Mouse (Mus musculus): ENCODE measurements at regions not wholly inside any gene's neighbourhood (a gene's known extent, or its start where the extent isn't known, plus 50 kb on each side); places are given as distances from the start of the nearest gene placed in this dataset.

GRCm38 (mm10) chr1:183803826-183804225 is 209.3 kb upstream of the Dusp10 start:
- TF ChIP-seq CTCF (IDR thresholded peaks at IDR 0.05; ENCODE audit: low read depth, low read length), result no peak
- no peak for TF ChIP-seq TAL1 (conservative IDR thresholded peaks at IDR 0.05; ENCODE audit: low read depth, low read length)
- TF ChIP-seq GATA1 (IDR thresholded peaks at IDR 0.05; ENCODE audit: borderline replicate concordance, low read length), result no peak
- TF ChIP-seq GATA2 (IDR thresholded peaks at IDR 0.05; ENCODE audit: borderline replicate concordance, low read depth, low read length), result no peak
